Mouse (Mus musculus) G1E-ER4 (cell line): ENCODE data around the gene Slc1a3. TPM values are rescaled to one million over a fixed set of nuclear protein-coding genes. Genes with fewer than 3 reads are reported as not detected.

Experiments
- GATA1 ChIP-seq: IDR thresholded peaks from one replicate; pipeline ENCODE4 v1.8.0; 2012; ENCODE audit warnings: low read length, inconsistent platforms
- polyA plus RNA-seq: library from polyadenylated mRNA; stranded (reverse); fragments of >175 nt; gene quantifications from 2 replicates; pipeline ENCODE4 v1.2.3, GENCODE M21; 2012

Gene Slc1a3
- polyA plus RNA-seq, 1 experiment: not detected

- TF ChIP-seq GATA1: no peak
These were observed 5.1 kb upstream of the Slc1a3 start for GRCm38 (mm10) chr15:8715666-8716065.

DNA sequence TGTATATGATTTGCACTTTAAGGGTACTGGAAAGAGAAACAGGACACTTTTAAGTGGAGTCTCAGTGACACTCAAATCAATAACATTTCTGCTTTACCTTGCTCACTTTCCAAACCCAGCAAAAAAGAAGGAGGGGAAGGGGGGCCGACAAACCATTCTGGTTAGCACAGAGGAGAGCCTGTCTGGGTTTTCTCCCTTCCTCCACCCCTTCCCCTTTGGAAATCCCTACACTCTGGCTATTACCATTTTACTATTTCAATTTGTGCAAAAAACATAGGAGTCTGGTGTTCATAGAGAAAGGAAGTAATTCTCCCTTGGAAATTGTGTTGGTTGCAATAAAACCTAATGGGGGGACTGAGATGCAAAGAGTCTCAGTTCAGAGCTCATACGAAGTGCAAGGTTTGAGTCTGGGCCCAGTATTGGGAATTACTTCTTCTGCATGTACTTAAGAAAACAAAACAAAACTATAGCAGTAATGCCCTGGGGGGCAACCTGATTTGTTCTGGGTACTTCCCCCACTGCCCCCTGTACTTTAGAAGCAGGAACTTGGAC lies 1.9 kb upstream of the Slc1a3 start:
- TF ChIP-seq GATA1: no peak

- no peak for TF ChIP-seq GATA1
These were observed 1.2 kb upstream of the Slc1a3 start for GRCm38 (mm10) chr15:8711630-8712310.

GRCm38 (mm10) chr15:8709578-8709977 lies 986 bp downstream of the Slc1a3 start:
- TF ChIP-seq GATA1: no peak

DNA sequence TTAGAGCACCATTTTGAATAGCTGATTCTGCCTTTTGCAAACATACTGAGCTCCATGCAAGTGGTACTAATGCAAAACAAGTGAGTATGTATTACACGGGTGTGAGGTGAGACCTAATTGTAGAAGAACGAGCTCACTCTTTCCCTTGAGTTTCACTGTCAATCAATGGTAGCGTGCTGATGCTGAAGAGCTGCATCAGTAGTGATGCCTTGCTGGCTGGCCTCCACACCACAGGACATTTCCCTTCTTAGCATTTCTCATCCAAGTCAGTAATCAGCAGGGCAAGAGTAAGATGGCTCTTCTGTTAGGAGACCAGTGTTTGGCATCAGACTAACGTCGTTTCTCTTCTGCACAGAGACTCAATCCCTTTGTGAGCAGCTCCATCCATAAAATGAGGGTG lies 4.0 kb downstream of the Slc1a3 start:
- no peak for TF ChIP-seq GATA1

DNA sequence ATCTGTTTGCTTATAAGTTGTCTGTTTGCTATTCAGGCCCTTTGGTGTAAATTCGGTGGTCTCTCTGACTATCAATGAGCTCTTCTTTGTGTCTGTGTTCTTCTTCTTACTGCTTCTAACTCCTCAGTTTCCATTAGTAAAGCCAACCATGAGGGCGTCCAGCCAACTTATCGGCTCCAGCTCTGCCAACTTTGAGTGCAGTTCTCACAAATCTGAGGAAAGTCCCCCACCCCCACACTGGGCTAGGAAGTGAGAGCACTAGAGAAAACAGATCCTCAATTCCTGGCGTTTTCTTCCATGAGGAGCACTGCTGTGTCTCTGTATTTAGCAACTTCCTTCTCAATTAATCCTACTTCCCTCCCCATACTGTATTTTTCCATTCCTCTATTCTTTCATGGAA lies 4.4 kb downstream of the Slc1a3 start:
- TF ChIP-seq GATA1: no peak

DNA sequence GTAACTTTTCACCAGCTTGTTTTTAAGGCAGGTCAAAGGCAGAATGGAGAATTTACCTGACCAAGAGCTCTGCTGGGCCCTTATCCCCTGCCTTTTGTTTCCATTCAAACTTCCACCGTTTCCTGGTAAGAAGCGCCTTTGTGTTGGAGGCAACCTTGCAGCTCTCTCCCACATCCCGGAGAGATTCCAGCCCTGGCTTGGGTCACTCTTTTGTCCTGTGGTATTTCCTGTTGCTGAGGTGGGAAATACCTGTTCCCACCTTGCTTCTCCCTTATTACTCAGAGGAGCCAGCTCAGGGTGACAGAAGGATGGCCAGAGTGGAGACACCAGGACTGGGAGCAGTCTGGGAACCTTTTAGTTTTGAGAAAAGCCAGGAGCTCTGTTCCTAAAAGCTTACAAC lies 12.6 kb downstream of the Slc1a3 start:
- TF ChIP-seq GATA1: no peak

DNA sequence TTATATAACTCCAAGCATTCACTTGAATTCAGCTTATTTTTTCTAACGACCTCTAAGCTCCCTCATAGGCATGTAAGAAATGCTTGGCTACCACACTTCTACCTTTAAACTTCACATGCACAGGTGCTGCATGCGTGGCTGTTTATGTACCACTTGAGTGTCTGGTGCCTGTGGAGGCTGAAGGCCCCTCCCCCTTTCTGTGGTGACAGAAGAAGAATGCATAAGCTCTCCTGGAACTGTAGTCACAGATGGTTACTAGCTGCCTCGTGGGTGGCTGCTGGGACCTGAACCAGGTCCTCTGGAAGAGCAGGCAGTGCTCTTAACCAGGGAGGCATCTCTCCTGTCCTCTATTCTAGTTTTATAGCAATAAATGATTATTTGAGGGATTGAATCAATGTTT lies 13.1 kb downstream of the Slc1a3 start:
- TF ChIP-seq GATA1: no peak

GRCm38 (mm10) chr15:8686846-8687245 lies 23.7 kb downstream of the Slc1a3 start:
- no peak for TF ChIP-seq GATA1

DNA sequence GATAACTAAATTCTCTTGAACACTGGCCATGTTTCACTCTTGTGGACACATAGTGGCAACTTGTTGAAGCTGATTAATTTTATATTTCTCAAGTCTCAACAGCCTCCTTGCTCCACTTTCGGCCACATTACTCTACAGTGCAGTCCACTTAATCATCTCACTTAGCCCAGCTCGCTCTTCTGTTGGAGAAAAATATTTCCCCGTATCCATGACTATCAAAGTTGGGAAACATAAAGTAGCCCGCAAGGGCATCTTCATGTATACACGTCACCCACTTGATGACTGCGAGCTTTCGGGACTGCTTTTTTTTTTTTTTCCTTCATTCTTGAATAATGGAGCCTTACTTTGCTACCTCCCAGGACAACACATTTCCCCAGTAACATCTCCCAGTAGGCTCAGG lies 25.1 kb downstream of the Slc1a3 start:
- no peak for TF ChIP-seq GATA1

DNA sequence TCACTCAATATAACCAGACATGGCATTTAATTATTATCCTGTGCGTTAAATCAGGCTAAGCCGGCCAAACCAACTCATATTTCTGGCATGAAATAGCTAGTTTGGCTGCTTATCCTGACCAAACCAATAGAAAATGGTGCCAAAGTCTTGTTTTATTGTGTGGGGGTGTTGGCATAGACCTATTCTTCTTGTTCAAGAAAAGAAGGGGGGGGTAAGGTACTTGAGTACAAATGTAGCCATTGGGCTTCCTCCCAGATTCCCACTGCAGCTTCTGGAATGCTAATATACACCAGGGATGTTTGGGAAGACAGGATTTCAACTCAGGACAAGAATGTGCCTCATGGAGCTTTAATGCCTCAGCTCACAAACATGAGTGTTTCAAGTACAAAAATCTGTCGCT lies 26.3 kb downstream of the Slc1a3 start:
- TF ChIP-seq GATA1: no peak

- TF ChIP-seq GATA1: no peak
These were observed 27.7 kb downstream of the Slc1a3 start for GRCm38 (mm10) chr15:8682871-8683270.

- no peak for TF ChIP-seq GATA1
These were observed 28.1 kb downstream of the Slc1a3 start for GRCm38 (mm10) chr15:8682421-8682820.

GRCm38 (mm10) chr15:8681971-8682370 lies 28.6 kb downstream of the Slc1a3 start:
- TF ChIP-seq GATA1: no peak

- TF ChIP-seq GATA1: no peak
These were observed 29.6 kb downstream of the Slc1a3 start for GRCm38 (mm10) chr15:8681009-8681408.

DNA sequence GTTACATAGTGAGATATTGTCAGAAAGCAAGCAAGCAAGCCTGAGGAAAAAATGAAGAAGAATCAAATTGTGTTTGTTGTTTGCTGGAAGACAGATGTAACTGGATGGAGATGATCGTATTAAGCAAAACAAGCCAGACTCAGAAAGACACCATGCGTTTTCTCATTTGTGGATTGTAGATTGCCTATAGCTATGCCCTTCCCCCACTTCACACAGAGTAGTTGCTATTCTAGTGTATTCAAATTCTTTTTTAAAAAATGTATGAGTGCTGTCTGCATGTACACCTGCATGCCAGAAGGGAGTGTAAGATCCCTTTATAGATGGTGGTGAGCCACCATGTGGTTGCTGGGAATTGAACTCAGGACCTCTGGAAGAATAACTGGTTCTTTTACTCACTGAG lies 33.6 kb downstream of the Slc1a3 start:
- TF ChIP-seq GATA1: no peak

- TF ChIP-seq GATA1: no peak
These were observed 34.3 kb downstream of the Slc1a3 start for GRCm38 (mm10) chr15:8676211-8676691.

DNA sequence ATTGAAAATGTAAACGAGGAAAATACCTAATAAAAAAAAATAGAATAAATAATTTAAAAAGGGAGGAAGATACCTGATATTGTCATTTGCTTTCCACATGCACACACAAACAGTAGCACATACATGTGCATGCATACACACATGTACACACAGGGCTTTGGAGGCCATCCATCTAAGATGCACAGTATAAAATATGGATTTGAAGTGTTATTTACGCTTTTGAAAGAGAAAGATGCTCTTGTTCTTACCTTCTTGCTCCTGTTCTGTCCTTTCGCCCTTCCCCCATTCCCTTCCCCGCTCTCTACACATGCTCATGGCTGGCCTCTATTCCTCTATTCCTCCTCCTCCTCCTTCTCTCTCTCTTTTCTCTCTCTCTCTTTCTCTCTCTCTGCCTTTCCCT lies 34.9 kb downstream of the Slc1a3 start:
- TF ChIP-seq GATA1: no peak

DNA sequence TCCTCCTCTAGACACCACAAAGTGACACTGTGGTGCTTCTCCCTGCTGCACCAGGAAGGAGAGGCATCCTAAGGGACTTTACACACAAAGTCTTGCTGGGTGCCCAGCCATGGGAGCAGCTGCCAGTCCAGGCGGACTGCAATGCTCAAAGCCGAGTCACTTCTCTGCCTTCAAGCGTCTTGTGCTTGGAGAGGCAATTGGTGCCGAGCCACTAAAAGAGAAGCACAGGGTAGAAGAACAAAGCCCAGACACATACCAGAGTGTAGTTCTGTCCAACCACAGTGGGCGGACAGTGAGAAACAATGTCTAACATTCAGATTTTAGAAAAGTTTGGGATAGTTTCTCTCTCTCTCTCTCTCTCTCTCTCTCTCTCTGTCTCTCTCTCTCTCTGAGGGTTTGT lies 38.0 kb downstream of the Slc1a3 start:
- no peak for TF ChIP-seq GATA1
